Comparison of ENCODE assay signal across 11 mouse cellular contexts in the genomic region with DNA sequence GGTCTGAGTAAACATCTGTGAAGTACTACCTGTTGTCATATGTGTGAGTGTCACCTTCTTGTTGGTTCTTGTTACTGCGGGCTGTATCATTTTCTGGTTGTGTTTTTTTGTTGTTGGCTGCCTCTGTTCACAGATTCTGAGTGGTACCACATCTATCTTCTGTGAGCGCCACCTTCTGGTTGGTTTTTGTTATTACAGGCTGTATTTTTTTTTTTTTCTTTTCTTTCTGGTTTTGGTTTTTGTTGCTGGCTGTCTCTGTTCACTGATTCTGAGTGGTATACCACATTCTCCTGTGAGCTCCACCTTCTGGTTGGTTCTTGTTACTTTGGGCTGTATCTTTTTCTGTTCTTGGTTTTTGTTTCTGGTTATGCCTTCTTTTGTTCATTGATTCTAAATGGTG. TPM values are rescaled to one million over a fixed set of nuclear protein-coding genes. Genes with fewer than 3 reads are reported as not detected.
A peak's percentile ranks its signal among the peaks of the same experiment; 100 is the strongest.
DNase-seq lines count a peak whose midpoint lies in the region; ATAC-seq and TF ChIP-seq lines count a peak whose summit lies in the region.
"Had no signal": no experiment of that assay in that cellular context is flagged by ENCODE, and none has a peak within 500 bp of the region (broad histone marks: within the 10 kb centered on the region; RNA-seq: fewer than 3 reads in every experiment).

No protein-coding gene starts in this region.

- peak; percentile 66 for TF ChIP-seq CTCF in heart, adult 2 months (IDR thresholded peaks at IDR 0.05)

- no peak for TF ChIP-seq POLR2A in heart, adult 2 months (IDR thresholded peaks at IDR 0.05; ENCODE audit: insufficient read depth, low read depth, low read length)

- H3K27ac ChIP-seq in heart, adult 2 months: no peak overlapping the region
- no peak overlapping the region for H3K27ac ChIP-seq in midbrain, embryonic 11.5 days (ENCODE audit: low read depth, low read length)
- no peak overlapping the region for H3K27ac ChIP-seq in midbrain, embryonic 10.5 days (replicated peaks)
- H3K27ac ChIP-seq: embryonic facial prominence, embryonic 13.5 days; heart, embryonic 10.5 days had no signal

- ATAC-seq in midbrain, embryonic 11.5 days (ENCODE audit: low FRiP score): no peak
- peak; percentile 60 for ATAC-seq in common myeloid progenitor, adult 5-6 weeks (replicated peaks; ENCODE audit: low read depth, poor library complexity, severe bottlenecking)

- H3K27me3 ChIP-seq in heart, adult 2 months (ENCODE audit: control insufficient read depth, insufficient read depth, low read length): no peaks in the 10 kb centered on the region
- no peaks in the 10 kb centered on the region; the same call in 1 of the 2 replicates for H3K27me3 ChIP-seq in midbrain, embryonic 11.5 days (ENCODE audit: control insufficient read depth, insufficient read depth, low read length)
- H3K27me3 ChIP-seq in midbrain, embryonic 10.5 days (ENCODE audit: low read depth, poor library complexity, severe bottlenecking): peaks cover 71% of the 10 kb centered on the region

- H3K36me3 ChIP-seq in heart, adult 2 months (ENCODE audit: control insufficient read depth, insufficient read depth, low read length): no peaks in the 10 kb centered on the region
- H3K36me3 ChIP-seq in midbrain, embryonic 11.5 days (ENCODE audit: control insufficient read depth, insufficient read depth, low read length): no peaks in the 10 kb centered on the region
- H3K36me3 ChIP-seq in midbrain, embryonic 10.5 days: no peaks in the 10 kb centered on the region
- H3K36me3 ChIP-seq: embryonic facial prominence, embryonic 13.5 days; heart, embryonic 10.5 days had no signal

- H3K9ac ChIP-seq in heart, adult 2 months (ENCODE audit: low read depth, low read length): no peak overlapping the region
- H3K9ac ChIP-seq in midbrain, embryonic 11.5 days (ENCODE audit: low read length): no peak overlapping the region
- H3K9ac ChIP-seq: embryonic facial prominence, embryonic 13.5 days had no signal

- H3K4me1 ChIP-seq in heart, adult 2 months (ENCODE audit: control insufficient read depth, insufficient read depth, low read length): no peaks in the 10 kb centered on the region
- no peaks in the 10 kb centered on the region for H3K4me1 ChIP-seq in midbrain, embryonic 11.5 days (ENCODE audit: control insufficient read depth, insufficient read depth, low read length)
- no peaks in the 10 kb centered on the region for H3K4me1 ChIP-seq in midbrain, embryonic 10.5 days
- H3K4me1 ChIP-seq: embryonic facial prominence, embryonic 13.5 days; heart, embryonic 10.5 days had no signal

- no peak overlapping the region for H3K4me3 ChIP-seq in heart, adult 2 months
- no peak overlapping the region for H3K4me3 ChIP-seq in midbrain, embryonic 11.5 days (ENCODE audit: low read depth, low read length)
- H3K4me3 ChIP-seq in midbrain, embryonic 10.5 days: no peak overlapping the region
- H3K4me3 ChIP-seq: embryonic facial prominence, embryonic 13.5 days; heart, embryonic 10.5 days had no signal

- H3K9me3 ChIP-seq in midbrain, embryonic 11.5 days (ENCODE audit: control insufficient read depth, low read length): no peaks in the 10 kb centered on the region
- H3K9me3 ChIP-seq in midbrain, embryonic 10.5 days (replicated peaks): no peaks in the 10 kb centered on the region
- H3K9me3 ChIP-seq: embryonic facial prominence, embryonic 13.5 days; heart, embryonic 10.5 days had no signal

- no peak for DNase-seq in heart, adult 2 months
- DNase-seq in heart, adult 9 months (ENCODE audit: low spot score in 2 of 2): no peak
- DNase-seq in midbrain, embryonic 11.5 days (ENCODE audit: low spot score, missing footprints): peak; percentile 80
- DNase-seq in midbrain, embryonic 10.5 days (ENCODE audit: low spot score): no peak
- DNase-seq in retina, postnatal 1 day: peak; percentile 35
- DNase-seq in spleen, adult 18-20 months: no peak
- no peak for DNase-seq in left cerebral cortex, postnatal 4 days

- 37% methylated on average over 2 of the region's 2 CpGs for WGBS in heart, adult 2 months
- WGBS in midbrain, embryonic 11.5 days: 29% methylated on average over 2 of the region's 2 CpGs
- WGBS in midbrain, embryonic 10.5 days: 43% methylated on average over 2 of the region's 2 CpGs

- TF ChIP-seq EP300 in heart, adult 2 months (IDR thresholded peaks at IDR 0.05; ENCODE audit: insufficient read depth, low read depth, low read length): no peak

- H3K79me2 ChIP-seq in heart, adult 2 months (replicated peaks; ENCODE audit: control insufficient read depth, insufficient read depth, low read length): no peaks in the 10 kb centered on the region

- no peak overlapping the region for H3K4me2 ChIP-seq in midbrain, embryonic 11.5 days
- H3K4me2 ChIP-seq: embryonic facial prominence, embryonic 13.5 days had no signal

- intact Hi-C loops in heart, adult 2 months (cut with DNase I): no loop called here
- intact Hi-C loops in left cerebral cortex, postnatal 4 days (cut with DNase I): no loop called here

RNA-seq across cellular contexts. Expression of a gene that starts 44.2 kb away (rescaled TPM):
- not detected for total RNA-seq in heart, adult 2 months (2021)
- polyA plus RNA-seq in heart, adult 2 months (2012; rRNA removed): not detected in 2 replicates
- polyA plus RNA-seq in midbrain, embryonic 11.5 days (2014; fragmentation: Nextera tagmentation; extraction: Ambion mirVana): not detected in 2 replicates
- polyA plus RNA-seq in midbrain, embryonic 10.5 days (2016; fragmentation: Nextera tagmentation; extraction: Ambion mirVana): not detected in 2 replicates
- total RNA-seq in common myeloid progenitor, adult 5-6 weeks (2017): not detected in 2 replicates
- total RNA-seq in left cerebral cortex, postnatal 4 days (2021): not detected
- total RNA-seq: megakaryocyte-erythroid progenitor cell, adult 5-6 weeks had no signal
- polyA plus RNA-seq: heart, embryonic 10.5 days had no signal

RNA-seq across cellular contexts. Expression of a gene that starts 50.0 kb away (rescaled TPM):
- total RNA-seq in heart, adult 2 months (2021): not detected
- polyA plus RNA-seq in heart, adult 2 months (2012; rRNA removed): 0.04 TPM in 1 of 2 replicates, not detected in the other
- polyA plus RNA-seq in midbrain, embryonic 11.5 days (2014; fragmentation: Nextera tagmentation; extraction: Ambion mirVana): not detected in 2 replicates
- not detected in 2 replicates for polyA plus RNA-seq in midbrain, embryonic 10.5 days (2016; fragmentation: Nextera tagmentation; extraction: Ambion mirVana)
- not detected in 2 replicates for total RNA-seq in common myeloid progenitor, adult 5-6 weeks (2017)
- total RNA-seq in left cerebral cortex, postnatal 4 days (2021): not detected
- total RNA-seq: megakaryocyte-erythroid progenitor cell, adult 5-6 weeks had no signal
- polyA plus RNA-seq: embryonic facial prominence, embryonic 13.5 days; heart, embryonic 10.5 days had no signal

Comparison
In these comparisons a context has a peak if more than half of its experiments do, and no peak if none do; other contexts are left out.
1. DNase-seq: peak in midbrain, embryonic 11.5 days (single experiment) and retina, postnatal 1 day (single experiment); none in heart, adult 2 months (0 of 2), heart, adult 9 months (0 of 2), midbrain, embryonic 10.5 days (single experiment), spleen, adult 18-20 months (0 of 2) and left cerebral cortex, postnatal 4 days (single experiment).